Mouse (Mus musculus): Measurements from ENCODE around the gene Ptpru.
"Not testable (repeated sequence)": the region's sequence is repeated elsewhere in the genome, so short reads cannot be mapped to it uniquely, and the experiment has no call there.

The Ptpru gene

DNA sequence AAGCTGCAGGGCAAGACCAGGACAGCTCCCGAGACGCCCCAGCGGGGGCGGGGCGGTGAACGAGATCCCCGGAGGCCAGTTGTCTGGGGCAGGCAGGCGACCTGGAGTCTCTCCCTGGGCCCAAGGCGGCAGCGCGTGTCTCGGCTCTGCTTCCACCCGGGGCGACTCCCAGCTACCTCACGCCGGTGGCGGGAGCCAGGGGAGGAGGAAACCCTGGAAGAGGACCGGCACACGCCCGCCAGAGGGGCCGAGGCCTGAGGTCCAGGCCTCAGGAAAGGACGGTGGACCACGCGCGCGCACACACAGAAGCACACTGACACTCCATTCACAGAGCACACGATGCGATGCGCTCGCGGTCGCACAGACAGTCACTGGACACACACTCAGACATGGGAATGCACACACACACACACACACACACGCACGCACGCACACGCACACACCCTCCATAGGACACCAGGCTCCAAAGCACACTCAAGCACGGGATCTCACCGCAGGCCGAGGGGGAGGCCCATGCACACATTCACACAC is 1.7 kb downstream of the Ptpru start:
- DNase-seq (ENCODE audit: low read depth, low spot score) = peak; percentile 45

DNA sequence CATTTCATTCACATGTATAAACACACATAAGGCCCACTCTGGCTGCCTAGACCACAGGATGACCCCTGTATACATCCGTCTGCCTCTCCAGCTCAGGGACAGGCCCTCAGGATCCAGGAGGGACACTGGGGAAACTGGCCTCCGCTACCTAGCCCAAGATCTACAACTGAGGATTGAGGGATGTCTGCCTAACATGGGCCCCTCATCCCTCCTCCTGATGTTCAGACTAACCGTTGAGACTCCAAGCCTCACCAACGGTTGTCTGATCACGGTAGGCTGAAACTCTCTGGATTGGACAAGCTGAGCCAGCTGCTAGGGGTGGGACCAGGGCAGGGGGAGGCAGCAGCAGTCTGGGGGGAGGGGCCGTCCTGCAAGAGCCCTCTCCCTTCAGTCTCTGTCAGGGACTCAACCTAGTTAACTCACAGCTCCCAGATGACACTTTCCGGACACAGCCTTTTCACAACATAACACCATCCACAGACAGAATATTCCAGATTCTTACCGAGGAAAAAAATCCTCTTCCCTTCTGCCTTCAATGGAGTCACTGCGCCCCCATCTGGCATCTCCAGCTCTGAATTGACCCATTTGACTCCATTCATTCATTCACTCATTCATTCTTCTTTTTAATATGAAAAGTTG is 4.0 kb downstream of the Ptpru start:
- peak; percentile 47 for DNase-seq (ENCODE audit: low read depth, low spot score)

DNA sequence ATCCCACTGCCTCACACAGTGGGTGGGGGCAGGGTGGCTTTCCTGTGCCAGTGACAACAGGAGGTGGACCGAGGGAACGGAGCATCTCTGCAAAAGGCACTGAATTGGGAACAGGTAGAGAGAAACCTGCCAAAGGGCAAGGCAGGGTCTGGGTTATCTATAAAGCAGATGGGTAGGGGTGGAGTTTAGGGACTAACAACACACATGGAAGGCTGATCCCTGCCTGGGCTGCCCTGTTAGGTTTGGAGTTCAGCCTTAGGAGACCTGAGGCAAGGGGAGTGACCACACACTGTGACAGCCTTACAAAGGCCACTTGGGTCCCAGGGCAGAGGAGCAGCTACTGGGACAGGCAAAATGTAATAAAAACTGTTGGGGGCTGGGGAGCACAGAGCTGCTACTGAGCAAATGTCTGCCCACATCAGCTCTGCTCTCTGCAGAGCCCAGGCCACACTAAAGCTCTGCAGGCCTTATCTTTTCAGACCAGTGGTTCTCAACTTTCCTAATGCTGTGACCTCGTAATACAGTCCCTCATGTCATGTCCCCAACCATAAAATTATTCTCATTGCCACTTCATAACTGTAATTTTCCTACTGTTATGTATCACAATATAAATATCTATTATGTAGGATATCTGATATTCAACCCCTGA is 5.2 kb downstream of the Ptpru start:
- DNase-seq (ENCODE audit: low read depth, low spot score) = no peak

DNA sequence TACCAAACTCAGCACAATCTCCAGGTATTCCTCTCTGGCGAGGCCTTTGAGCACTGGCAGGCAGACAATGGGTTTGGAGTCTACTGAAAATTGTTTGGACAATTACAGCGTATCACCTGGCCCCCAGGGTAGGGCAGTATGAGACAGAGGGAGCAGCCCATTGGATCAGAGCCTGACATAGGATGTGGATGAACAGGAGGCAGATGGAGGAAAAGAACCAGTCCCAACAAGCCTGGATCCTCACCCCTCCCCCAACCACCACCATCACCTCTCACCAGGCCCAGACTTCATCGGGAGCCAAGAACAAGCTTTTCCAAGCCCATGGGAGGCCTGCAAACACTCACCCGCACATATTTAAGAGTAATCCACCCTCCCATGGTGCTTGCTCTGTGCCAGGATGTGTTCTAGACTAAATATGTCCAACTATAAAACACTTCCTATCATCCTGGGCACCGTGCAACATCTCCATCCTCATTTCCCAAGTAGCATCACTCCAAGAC is 6.5 kb downstream of the Ptpru start:
- DNase-seq (ENCODE audit: low read depth, low spot score) = no peak

DNA sequence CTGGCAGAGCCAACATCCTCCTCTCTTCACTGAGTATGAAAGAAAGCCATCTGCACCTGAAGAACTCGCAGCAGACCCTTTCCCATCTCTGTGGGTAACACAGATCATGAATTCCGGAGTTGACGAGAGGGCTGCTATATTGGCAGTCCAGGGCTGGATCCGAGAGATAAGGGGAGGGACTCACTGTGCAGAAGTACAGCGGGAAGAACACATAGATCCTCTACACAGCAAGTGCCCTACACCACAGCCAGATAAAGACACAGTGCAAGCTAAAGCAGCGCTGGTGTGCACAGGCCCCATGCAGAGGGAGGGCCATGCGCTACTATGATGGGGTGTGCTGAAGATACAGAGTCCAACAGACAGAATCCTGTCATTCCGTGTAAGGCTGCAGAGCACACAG is 9.0 kb downstream of the Ptpru start:
- DNase-seq (ENCODE audit: low read depth, low spot score) = no peak

DNA sequence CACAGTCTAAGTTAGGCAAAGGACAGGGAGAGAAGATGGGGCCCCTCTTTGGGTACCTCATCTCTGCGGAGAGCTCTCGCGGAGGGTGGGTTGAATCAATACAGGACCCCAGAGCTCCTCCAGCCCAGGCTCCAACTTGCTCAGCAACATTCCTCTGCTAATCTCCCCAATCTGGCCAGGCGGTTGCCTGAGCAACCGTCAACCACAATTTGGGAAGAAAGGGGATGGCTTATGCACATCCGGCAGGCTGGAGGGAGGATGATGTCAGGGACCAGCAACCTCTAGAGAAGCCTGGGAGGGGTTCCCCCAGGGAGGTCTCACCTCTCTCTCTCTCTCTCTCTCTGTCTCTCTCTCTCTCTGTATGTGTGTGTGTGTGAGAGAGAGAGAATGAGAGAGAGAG is 11.2 kb downstream of the Ptpru start:
- peak; percentile 82 for DNase-seq (ENCODE audit: low read depth, low spot score)

DNA sequence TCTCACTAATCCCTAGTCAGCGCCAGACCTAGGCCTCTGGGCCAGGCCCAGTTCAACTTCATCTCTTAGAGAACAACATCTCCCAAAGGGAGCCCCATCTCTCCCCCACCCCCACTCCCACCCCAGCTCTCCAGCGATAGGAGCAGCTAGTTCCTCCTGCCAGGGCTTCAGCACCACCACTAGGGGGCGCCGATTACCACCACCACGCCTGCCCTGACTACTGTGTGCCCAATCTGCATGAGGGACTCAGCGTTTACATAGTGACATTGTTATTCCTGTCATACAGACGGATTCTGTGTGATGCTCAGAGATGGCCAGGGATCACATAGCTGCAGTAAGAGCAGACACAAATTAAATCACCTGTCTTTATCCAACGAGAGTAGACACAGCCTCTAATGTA is 12.3 kb downstream of the Ptpru start:
- no peak for DNase-seq (ENCODE audit: low read depth, low spot score)

DNA sequence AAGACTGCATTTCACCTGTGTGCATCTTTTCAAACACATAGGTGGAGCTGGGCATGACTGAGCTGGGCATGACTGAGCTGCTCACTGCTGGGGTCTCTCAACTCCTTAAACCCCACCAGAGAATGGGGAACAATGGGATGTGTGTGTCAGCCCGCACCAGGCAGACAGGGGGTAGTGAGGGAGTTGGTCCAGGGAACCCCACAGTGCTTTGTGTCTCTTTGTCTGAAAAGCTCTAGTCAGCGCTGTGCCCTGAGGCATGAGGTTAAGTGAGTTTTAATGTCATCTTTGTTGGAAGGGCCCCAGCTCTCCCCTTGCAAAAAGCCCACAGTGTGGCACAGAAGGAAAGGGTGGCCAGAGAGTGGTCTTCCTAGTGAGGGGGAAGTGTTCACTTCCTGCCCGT is 13.1 kb downstream of the Ptpru start:
- peak; percentile 45 for DNase-seq (ENCODE audit: low read depth, low spot score)

DNA sequence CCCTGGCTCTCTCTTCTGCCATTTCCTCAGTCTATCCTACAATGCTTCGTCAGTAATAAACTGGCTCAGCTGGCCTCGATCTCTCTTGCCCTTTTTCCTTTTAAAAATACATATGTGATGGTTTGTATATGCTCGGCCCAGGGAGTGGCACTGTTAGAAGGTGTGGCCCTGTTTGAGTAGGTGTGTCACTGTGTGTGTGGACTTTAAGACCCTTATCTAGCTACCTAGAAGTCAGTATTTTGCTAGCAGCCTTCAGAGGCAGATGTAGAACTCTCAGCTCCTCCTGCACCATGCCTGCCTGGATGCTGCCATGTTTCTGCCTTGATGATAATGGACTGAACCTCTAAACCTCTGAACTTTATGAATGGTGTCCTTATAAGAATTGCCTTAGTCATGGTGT is 15.5 kb downstream of the Ptpru start:
- DNase-seq (ENCODE audit: low read depth, low spot score) = no peak

DNA sequence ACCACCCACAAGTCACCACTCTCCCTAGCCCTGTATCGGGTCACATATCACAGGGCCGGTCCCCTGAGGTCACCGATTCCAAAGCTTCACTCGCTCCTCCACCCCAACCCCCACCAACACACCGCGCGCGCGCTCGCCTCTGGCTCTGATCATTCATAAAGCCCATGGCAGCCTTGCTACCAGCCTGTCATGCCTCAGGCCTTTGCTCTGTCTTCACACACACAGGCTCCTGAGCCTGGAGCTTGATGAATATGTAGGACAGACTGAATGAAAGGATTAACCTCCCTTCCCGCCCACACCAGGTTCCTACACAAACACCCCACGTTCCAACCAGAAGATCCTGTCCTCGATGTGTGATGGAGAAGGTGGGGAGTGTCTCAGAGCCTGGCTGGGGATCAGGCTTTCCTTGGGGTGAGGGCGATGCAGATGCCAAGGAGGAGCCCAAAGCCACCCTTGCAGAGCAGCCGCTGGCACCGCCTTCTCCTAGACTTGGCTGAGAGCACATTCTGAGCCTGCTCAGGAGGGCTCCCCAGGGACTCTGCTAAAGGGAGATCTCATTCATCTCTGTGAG is 16.8 kb downstream of the Ptpru start:
- no peak for DNase-seq (ENCODE audit: low read depth, low spot score)

DNA sequence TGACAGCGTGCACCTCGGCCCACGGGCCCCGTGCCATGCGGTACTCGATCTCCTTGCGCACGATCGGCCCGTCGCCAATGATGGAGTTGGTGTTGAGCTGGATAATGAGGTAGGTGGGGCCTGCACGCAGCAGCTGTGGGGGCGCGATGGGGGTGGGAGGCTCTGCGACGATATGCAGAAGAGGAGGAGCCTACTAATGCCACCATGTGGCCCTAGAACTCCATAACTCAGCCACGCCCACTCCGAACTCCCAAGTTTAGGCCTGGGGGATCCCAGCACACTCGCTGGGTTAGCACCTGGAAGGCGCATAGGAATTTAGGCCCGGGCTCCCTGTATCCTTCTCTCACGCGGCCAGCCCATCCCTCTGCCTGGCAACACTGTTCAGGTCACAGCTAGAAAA is 19.2 kb downstream of the Ptpru start:
- DNase-seq (ENCODE audit: low read depth, low spot score) = no peak

DNA sequence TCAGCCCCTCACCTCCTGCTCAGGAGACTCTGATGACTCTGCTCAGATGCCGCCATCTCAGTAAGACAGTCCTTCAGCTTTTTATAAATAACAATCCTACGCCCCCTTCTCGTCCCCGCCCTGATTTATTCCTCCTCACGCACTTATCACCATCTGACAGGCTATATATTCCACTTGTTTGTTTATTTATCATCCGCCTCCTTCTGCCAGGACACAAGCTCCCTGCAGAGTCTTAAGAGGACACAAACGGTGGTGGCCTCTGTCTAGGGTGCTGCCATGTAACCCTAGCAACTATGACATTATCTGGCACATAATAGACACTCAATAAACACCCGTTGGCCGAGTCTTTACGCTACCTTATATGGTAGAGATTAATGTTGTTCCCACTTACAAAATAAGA is 22.3 kb downstream of the Ptpru start:
- no peak for DNase-seq (ENCODE audit: low read depth, low spot score)

DNA sequence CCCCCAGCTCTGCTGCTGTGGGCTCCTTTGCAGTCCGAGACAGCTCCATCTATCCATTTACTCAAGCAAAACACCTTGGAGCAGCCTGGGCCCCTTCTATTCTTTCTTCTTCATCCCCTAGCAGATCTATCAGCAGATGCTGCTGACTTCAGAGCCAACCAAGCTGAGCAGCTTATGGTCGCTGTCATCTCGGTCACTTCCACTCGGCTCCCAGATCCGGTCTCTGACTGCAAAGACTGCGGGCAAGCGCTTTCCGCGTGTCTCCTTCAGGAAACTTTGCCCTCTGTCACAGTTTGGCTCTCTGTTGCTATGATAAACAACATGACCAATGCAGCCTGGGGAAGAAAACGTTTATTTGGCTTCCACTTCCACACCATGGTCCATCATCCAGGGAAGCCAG is 23.2 kb downstream of the Ptpru start:
- DNase-seq (ENCODE audit: low read depth, low spot score) = no peak

DNA sequence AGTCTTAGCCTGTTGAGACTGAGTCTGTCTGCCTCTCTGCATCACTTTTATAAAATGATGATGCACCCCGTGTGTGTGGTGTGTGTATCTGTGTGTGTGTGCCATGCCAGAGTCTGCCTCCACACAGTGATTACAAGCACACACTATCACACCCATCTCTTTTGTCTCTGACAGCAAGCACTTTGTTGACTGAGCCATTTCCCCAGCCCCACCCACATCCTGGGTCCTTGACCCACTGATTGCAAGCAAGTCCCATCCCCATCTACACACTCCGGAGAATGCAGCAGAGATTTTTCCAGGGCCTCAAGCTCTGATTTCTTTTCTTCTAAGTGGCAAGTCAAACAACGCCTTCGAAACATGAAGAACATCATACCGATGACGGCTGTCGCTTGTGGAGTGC is 24.3 kb downstream of the Ptpru start:
- DNase-seq (ENCODE audit: low read depth, low spot score) = no peak

DNA sequence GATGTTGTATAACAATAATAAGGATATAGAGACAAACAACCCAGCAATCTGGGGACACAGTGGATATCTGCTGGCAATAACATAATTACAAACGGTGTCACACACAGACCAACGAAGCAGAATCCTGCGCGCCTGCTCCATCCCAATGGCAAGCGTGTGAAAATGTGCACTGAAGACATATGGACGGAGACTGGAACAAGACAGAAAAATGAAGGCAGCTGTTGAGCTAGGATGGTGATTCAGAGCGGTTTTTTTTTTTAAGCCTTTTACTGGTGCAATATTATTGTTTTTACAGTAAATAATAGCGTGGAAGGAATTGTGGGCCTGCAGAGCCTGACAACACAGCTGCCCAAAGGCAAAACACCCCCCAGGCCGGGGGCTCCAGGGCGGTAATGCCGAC is 25.6 kb downstream of the Ptpru start:
- no peak for DNase-seq (ENCODE audit: low read depth, low spot score)

DNA sequence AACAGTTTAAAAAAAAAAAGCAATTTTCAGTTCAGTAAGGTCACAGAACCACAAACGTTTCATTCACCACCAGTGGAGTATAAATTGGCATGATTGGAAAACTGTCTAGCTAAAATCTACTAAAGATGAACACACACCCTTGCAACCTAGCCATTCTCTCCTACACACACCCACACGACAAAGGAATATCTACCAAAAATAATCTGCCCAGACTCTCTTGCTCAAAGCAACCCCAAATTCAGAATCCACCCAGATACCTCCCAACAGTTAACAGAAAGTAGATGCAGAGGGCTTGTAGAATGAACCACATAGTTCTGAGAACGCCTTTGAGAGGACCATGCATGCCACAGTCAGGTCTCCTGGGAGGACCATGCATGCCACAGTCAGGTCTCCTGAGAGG is 32.8 kb downstream of the Ptpru start:
- DNase-seq (ENCODE audit: low read depth, low spot score) = no peak

DNA sequence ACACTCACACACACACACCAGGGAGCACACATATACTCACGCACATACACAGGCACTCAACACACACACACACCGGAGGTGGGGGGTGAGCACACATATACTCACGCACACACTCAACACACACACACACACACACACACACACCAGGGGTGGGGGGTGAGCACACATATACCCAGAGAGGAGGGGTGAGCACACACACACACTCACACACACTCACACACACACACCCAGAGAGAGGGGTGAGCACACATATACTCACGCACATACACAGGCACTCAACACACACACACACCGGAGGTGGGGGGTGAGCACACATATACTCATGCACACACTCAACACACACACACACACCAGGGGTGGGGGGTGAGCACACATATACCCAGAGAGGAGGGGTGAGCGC is 33.4 kb downstream of the Ptpru start:
- DNase-seq (ENCODE audit: low read depth, low spot score) = not testable (repeated sequence)

DNA sequence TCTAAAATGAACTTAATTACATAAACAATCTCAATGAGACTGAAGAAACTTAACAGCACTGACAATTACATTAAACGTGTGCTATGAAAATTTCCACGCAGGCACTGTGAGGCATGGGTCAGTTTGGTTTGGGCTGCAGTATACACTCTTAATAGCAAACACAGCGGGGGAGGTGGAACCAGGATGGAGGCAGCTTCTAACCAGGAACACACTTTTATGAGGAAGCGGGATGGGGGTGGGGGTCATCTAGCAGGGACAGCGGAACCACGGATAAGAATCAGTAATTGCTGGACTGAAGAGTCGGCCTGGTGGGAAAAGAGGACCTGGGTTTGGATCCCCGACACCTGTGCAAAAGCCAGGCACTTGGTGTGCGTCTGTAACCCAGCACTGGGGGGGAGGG is 34.2 kb downstream of the Ptpru start:
- DNase-seq (ENCODE audit: low read depth, low spot score) = no peak

DNA sequence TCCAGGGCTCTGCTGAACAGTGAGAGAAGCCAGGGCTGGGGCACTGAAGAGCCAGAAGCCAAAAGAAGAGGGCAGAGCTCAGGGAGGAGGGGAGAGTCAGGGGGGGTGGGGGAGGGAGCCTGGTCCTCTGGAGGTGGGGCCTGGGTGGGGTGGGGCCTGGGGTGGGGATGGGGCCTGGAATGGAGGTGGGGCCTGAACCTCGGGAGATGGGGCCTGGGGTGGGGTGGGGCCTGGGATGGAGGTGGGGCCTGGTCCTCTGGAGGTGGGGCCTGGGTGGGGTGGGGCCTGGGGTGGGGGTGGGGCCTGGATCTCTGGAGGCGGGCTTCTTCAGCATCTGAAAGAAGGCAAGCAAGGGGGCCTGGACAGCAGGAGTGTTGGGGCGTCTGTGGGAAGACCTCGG is 39.1 kb downstream of the Ptpru start:
- DNase-seq (ENCODE audit: low read depth, low spot score) = no peak

DNA sequence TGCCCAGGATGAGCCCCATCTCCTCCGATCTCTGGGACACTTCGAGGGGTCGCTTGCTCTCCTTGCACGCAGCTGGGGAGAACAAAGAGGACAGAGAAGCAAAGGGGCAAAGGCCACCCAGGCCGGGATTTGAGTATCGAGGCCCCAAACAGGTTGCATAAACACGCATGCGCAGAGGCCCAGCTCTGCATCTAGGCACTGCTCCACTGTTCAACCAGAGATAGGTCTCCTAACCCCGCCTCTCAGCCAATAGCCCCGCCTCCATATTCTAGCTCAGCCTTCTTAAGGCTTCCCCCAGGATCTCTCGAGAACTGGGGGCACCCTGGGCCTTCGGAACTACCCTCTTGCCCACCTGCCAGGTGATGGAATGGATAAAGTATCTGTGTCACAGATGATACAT is 40.2 kb downstream of the Ptpru start:
- DNase-seq (ENCODE audit: low read depth, low spot score) = no peak

DNA sequence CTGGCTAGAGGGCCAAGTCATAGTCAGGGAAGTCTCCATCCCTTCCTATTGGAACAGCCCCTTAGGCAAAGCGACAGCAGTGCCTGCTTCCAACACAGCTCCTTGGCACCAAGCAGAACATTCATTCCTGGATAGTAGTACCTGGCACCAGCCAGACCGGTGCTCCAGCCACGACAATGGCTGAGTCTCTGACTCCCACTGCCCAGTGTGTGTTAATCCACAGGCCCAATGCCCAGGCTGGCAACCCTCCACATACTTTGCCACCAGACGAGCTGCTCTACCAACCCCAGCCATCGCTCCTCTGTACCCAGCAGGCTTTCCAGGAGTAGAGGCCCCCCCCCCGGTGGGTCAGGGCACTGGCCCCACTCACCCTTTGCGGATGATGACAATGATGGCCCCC is 40.6 kb downstream of the Ptpru start:
- no peak for DNase-seq (ENCODE audit: low read depth, low spot score)

DNA sequence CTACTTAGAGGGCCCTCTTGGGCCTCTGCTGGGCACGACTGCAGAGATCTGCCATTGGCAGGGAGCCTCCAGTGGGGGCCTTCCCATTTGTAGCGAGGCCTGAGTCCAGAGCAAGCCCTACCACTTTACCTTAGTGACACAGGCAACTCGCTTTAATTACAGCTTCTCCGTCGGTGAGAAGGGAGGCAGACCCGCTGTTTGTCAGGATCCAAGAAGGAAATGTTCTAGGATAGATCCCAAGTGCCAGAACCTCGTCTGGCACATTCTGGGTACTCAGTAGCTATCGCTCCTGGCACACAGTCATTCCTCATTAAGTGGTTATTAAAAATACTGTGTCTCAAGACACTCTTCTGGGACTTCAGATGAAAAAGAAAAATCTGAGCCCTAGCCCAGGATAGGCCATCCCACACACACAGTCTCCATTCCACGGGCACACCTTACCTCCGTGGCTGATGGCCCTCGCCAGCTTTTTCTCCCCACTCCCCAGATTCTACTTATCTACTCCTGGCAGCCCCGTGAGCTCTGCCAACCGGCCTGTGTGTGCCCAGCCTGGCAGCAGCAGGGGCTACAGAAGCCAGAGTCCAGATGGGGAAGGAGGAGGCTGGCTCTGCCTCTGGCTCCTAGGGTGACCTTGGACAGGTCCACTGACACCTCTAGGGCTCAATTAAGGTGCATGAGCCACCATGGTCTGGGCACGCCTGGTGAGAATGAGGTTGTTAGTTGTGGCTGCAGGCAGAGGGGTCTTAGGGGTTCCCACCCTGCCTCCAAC is 41.6 kb downstream of the Ptpru start:
- DNase-seq (ENCODE audit: low read depth, low spot score) = no peak
